Mouse (Mus musculus): ENCODE measurements around the gene Stx12. TPM values are rescaled to one million over a fixed set of nuclear protein-coding genes. Genes with fewer than 3 reads are reported as not detected.

The Stx12 gene
- total and polyA plus RNA-seq, 3 experiments: 6.7 to 39.6 (median 34.8) TPM

GRCm38 (mm10) chr4:132816855-132817254, 67.5 kb downstream of the Stx12 start:
- Histone ChIP-seq H3K36me3 (replicated peaks) (no peaks in the 10 kb centered on the region), H3K4me1 (ENCODE audit: insufficient read depth, low read depth, low read length) (peaks cover 11% of the 10 kb centered on the region), H3K9me3 (replicated peaks) (0 out of 2 replicates have a peak, but pooled peaks cover 2% of the 10 kb centered on the region), H3K27me3 (ENCODE audit: insufficient read depth, low read length) (peaks cover 15% of the 10 kb centered on the region), H3K4me3 (ENCODE audit: low read depth, low read length) (no peak overlapping the region)
- DNase-seq (ENCODE audit: low spot score): no peak
- ATAC-seq (ENCODE audit: extremely low read depth, insufficient number of reproducible peaks, low FRiP score, poor library complexity, severe bottlenecking): no peak
- TF ChIP-seq POLR2AphosphoS5 (IDR thresholded peaks at IDR 0.05; ENCODE audit: insufficient replicate concordance, low read depth, low read length) (no peak), TAL1 (conservative IDR thresholded peaks at IDR 0.05; ENCODE audit: low read depth, low read length) (no peak), GATA1 (IDR thresholded peaks at IDR 0.05; ENCODE audit: borderline replicate concordance, low read length) (no peak), CTCF (IDR thresholded peaks at IDR 0.05; ENCODE audit: low read depth, low read length) (no peak), GATA2 (IDR thresholded peaks at IDR 0.05; ENCODE audit: borderline replicate concordance, low read depth, low read length) (no peak)

GRCm38 (mm10) chr4:132816404-132816803, 67.9 kb downstream of the Stx12 start:
- H3K27me3 ChIP-seq (ENCODE audit: insufficient read depth, low read length): peaks cover 13% of the 10 kb centered on the region
- TF ChIP-seq CTCF (IDR thresholded peaks at IDR 0.05; ENCODE audit: low read depth, low read length): no peak
- no peak for TF ChIP-seq GATA1 (IDR thresholded peaks at IDR 0.05; ENCODE audit: borderline replicate concordance, low read length)
- TF ChIP-seq GATA2 (IDR thresholded peaks at IDR 0.05; ENCODE audit: borderline replicate concordance, low read depth, low read length): no peak
- TF ChIP-seq POLR2AphosphoS5 (IDR thresholded peaks at IDR 0.05; ENCODE audit: insufficient replicate concordance, low read depth, low read length): no peak
- no peak for TF ChIP-seq TAL1 (conservative IDR thresholded peaks at IDR 0.05; ENCODE audit: low read depth, low read length)
- ATAC-seq (ENCODE audit: extremely low read depth, insufficient number of reproducible peaks, low FRiP score, poor library complexity, severe bottlenecking) (no peak), DNase-seq (ENCODE audit: low spot score) (no peak)
- H3K4me1 ChIP-seq (ENCODE audit: insufficient read depth, low read depth, low read length): peaks cover 11% of the 10 kb centered on the region
- H3K36me3 ChIP-seq (replicated peaks): no peaks in the 10 kb centered on the region
- H3K9me3 ChIP-seq (replicated peaks): 0 out of 2 replicates have a peak, but pooled peaks cover 2% of the 10 kb centered on the region
- H3K4me3 ChIP-seq (ENCODE audit: low read depth, low read length): no peak overlapping the region

GRCm38 (mm10) chr4:132809621-132810020, 74.7 kb downstream of the Stx12 start:
- TF ChIP-seq TAL1 (conservative IDR thresholded peaks at IDR 0.05; ENCODE audit: low read depth, low read length) (no peak), GATA1 (IDR thresholded peaks at IDR 0.05; ENCODE audit: borderline replicate concordance, low read length) (no peak)
- DNase-seq (ENCODE audit: low spot score) (no peak), ATAC-seq (ENCODE audit: extremely low read depth, insufficient number of reproducible peaks, low FRiP score, poor library complexity, severe bottlenecking) (no peak)
- H3K27me3 ChIP-seq (ENCODE audit: insufficient read depth, low read length): peaks cover 8% of the 10 kb centered on the region; the same call in 1 of the 2 replicates
- H3K4me1 ChIP-seq (ENCODE audit: insufficient read depth, low read depth, low read length): peaks cover 39% of the 10 kb centered on the region
- H3K4me3 ChIP-seq (ENCODE audit: low read depth, low read length): no peak overlapping the region
- H3K36me3 ChIP-seq (replicated peaks): no peaks in the 10 kb centered on the region
- no peaks in the 10 kb centered on the region for H3K9me3 ChIP-seq (replicated peaks)

GRCm38 (mm10) chr4:132807771-132808641, 76.3 kb downstream of the Stx12 start:
- no peak for ATAC-seq (ENCODE audit: extremely low read depth, insufficient number of reproducible peaks, low FRiP score, poor library complexity, severe bottlenecking)
- no peak overlapping the region for H3K4me3 ChIP-seq (ENCODE audit: low read depth, low read length)
- no peaks in the 10 kb centered on the region for H3K36me3 ChIP-seq (replicated peaks)
- peak; percentile 46 for DNase-seq (ENCODE audit: low spot score)
- TF ChIP-seq GATA1 (IDR thresholded peaks at IDR 0.05; ENCODE audit: borderline replicate concordance, low read length): no peak
- no peak for TF ChIP-seq POLR2AphosphoS5 (IDR thresholded peaks at IDR 0.05; ENCODE audit: insufficient replicate concordance, low read depth, low read length)
- TF ChIP-seq TAL1 (conservative IDR thresholded peaks at IDR 0.05; ENCODE audit: low read depth, low read length): no peak
- no peak for TF ChIP-seq GATA2 (IDR thresholded peaks at IDR 0.05; ENCODE audit: borderline replicate concordance, low read depth, low read length)
- TF ChIP-seq CTCF (IDR thresholded peaks at IDR 0.05; ENCODE audit: low read depth, low read length): no peak
- peaks cover 8% of the 10 kb centered on the region; the same call in 1 of the 2 replicates for H3K27me3 ChIP-seq (ENCODE audit: insufficient read depth, low read length)
- no peaks in the 10 kb centered on the region for H3K9me3 ChIP-seq (replicated peaks)
- H3K4me1 ChIP-seq (ENCODE audit: insufficient read depth, low read depth, low read length): peaks cover 44% of the 10 kb centered on the region

- Histone ChIP-seq H3K4me3 (ENCODE audit: low read depth, low read length) (no peak overlapping the region), H3K36me3 (replicated peaks) (no peaks in the 10 kb centered on the region), H3K4me1 (ENCODE audit: insufficient read depth, low read depth, low read length) (peaks cover 51% of the 10 kb centered on the region), H3K27me3 (ENCODE audit: insufficient read depth, low read length) (peaks cover 15% of the 10 kb centered on the region; the same call in 1 of the 2 replicates), H3K9me3 (replicated peaks) (no peaks in the 10 kb centered on the region)
- DNase-seq (ENCODE audit: low spot score): no peak
- no peak for ATAC-seq (ENCODE audit: extremely low read depth, insufficient number of reproducible peaks, low FRiP score, poor library complexity, severe bottlenecking)
- TF ChIP-seq GATA1 (IDR thresholded peaks at IDR 0.05; ENCODE audit: borderline replicate concordance, low read length) (no peak), TAL1 (conservative IDR thresholded peaks at IDR 0.05; ENCODE audit: low read depth, low read length) (no peak), GATA2 (IDR thresholded peaks at IDR 0.05; ENCODE audit: borderline replicate concordance, low read depth, low read length) (no peak), POLR2AphosphoS5 (IDR thresholded peaks at IDR 0.05; ENCODE audit: insufficient replicate concordance, low read depth, low read length) (no peak), CTCF (IDR thresholded peaks at IDR 0.05; ENCODE audit: low read depth, low read length) (no peak)
Observed at GRCm38 (mm10) chr4:132806620-132807191, 77.6 kb downstream of the Stx12 start.

GRCm38 (mm10) chr4:132805599-132806197, 78.6 kb downstream of the Stx12 start:
- peaks cover 18% of the 10 kb centered on the region for H3K27me3 ChIP-seq (ENCODE audit: insufficient read depth, low read length)

More at GRCm38 (mm10) chr4:132805599-132806197, 78.6 kb downstream of the Stx12 start:
- H3K36me3 ChIP-seq (replicated peaks): no peaks in the 10 kb centered on the region
- no peak overlapping the region for H3K4me3 ChIP-seq (ENCODE audit: low read depth, low read length)
- ATAC-seq (ENCODE audit: extremely low read depth, insufficient number of reproducible peaks, low FRiP score, poor library complexity, severe bottlenecking) (no peak), DNase-seq (ENCODE audit: low spot score) (no peak)
- TF ChIP-seq GATA2 (IDR thresholded peaks at IDR 0.05; ENCODE audit: borderline replicate concordance, low read depth, low read length) (no peak), TAL1 (conservative IDR thresholded peaks at IDR 0.05; ENCODE audit: low read depth, low read length) (no peak), CTCF (IDR thresholded peaks at IDR 0.05; ENCODE audit: low read depth, low read length) (no peak), GATA1 (IDR thresholded peaks at IDR 0.05; ENCODE audit: borderline replicate concordance, low read length) (no peak), POLR2AphosphoS5 (IDR thresholded peaks at IDR 0.05; ENCODE audit: insufficient replicate concordance, low read depth, low read length) (no peak)
- H3K9me3 ChIP-seq (replicated peaks): no peaks in the 10 kb centered on the region
- H3K4me1 ChIP-seq (ENCODE audit: insufficient read depth, low read depth, low read length): peaks cover 51% of the 10 kb centered on the region
